Mouse (Mus musculus) forebrain, embryonic 14.5 days (tissue): ENCODE results near the gene Cda. TPM values are rescaled to one million over a fixed set of nuclear protein-coding genes. Genes with fewer than 3 reads are reported as not detected.

Experiments used
- ATAC-seq: fragments of 200-750 bp; cut with Nextera tagmentation; 2 replicates; pipeline ENCODE4 v1.8.0; 2017; ENCODE audit warnings: mild to moderate bottlenecking, moderate library complexity
- DNase-seq: peaks from one replicate; pipeline ENCODE4 v3.0.0-alpha.2; 2015; ENCODE audit warnings: low spot score
- H3K27ac ChIP-seq: fragments of 300-500 bp; sonication (generic); 2 replicates; pipeline ENCODE4 v1.5.1; 2014; ENCODE audit warnings: low read depth, mild to moderate bottlenecking, control low read depth, low read length, moderate library complexity
- H3K27me3 ChIP-seq: fragments of 300-500 bp; sonication (generic); replicated peaks from 2 replicates; pipeline ENCODE4 v1.6.1; 2014; ENCODE audit warnings: low read length, control low read depth, mixed read lengths; ENCODE audit not compliant: control insufficient read depth, insufficient read depth
- H3K36me3 ChIP-seq: fragments of 300-500 bp; sonication (generic); 2 replicates; pipeline ENCODE4 v1.6.1; 2014; ENCODE audit warnings: low read length, control low read depth; ENCODE audit not compliant: control insufficient read depth, insufficient read depth
- H3K4me1 ChIP-seq: fragments of 300-500 bp; sonication (generic); 2 replicates; pipeline ENCODE4 v1.6.1; 2014; ENCODE audit warnings: antibody characterized with exemption, low read length, control low read depth; ENCODE audit not compliant: control insufficient read depth, insufficient read depth
- H3K4me2 ChIP-seq: fragments of 300-500 bp; sonication (generic); 2 replicates; pipeline ENCODE4 v1.6.1; 2014; ENCODE audit warnings: mild to moderate bottlenecking, control low read depth, low read length
- H3K4me3 ChIP-seq: fragments of 300-500 bp; sonication (generic); 2 replicates; pipeline ENCODE4 v1.5.1; 2014; ENCODE audit warnings: low read depth, low read length, control low read depth
- H3K9ac ChIP-seq: fragments of 300-500 bp; sonication (generic); 2 replicates; pipeline ENCODE4 v1.6.1; 2014; ENCODE audit warnings: mild to moderate bottlenecking, low read length, control low read depth, moderate library complexity
- H3K9me3 ChIP-seq: fragments of 300-500 bp; sonication (generic); replicated peaks from 2 replicates; pipeline ENCODE4 v1.6.1; 2016; ENCODE audit warnings: low read length, control low read depth, mixed read lengths; ENCODE audit not compliant: control insufficient read depth
- WGBS: fragments of 180-500 bp; shearing (Covaris S2); extraction: QIAGEN DNeasy Blood & Tissue Kit; methylation state at CpG from one replicate; pipeline ENCODE4 v1.1.7; 2014; 5-methylcytosine and 5-hydroxymethylcytosine counted together
- polyA plus RNA-seq: library from polyadenylated mRNA; unstranded; fragments of >200 nt; fragmentation: Nextera tagmentation; extraction: Ambion mirVana; gene quantifications from 2 replicates; pipeline ENCODE4 v1.2.1, GENCODE M21; 2014

Cda gene
- polyA plus RNA-seq, 1 experiment from 2014 or later = 2.2 TPM

- Histone ChIP-seq H3K36me3 (peaks cover 10% of the 10 kb centered on the region; the same call in 1 of the 2 replicates), H3K4me1 (peaks cover 4% of the 10 kb centered on the region; the same call in 1 of the 2 replicates), H3K4me2 (no peak overlapping the region), H3K9ac (no peak overlapping the region), H3K4me3 (no peak overlapping the region), H3K9me3 (no peaks in the 10 kb centered on the region), H3K27me3 (no peaks in the 10 kb centered on the region), H3K27ac (0 out of 2 replicates have a peak overlapping the region, but pooled peaks have one; percentile 14)
- DNase-seq (no peak), ATAC-seq (no peak)
- 82% methylated on average over 4 of the region's 4 CpGs for WGBS
These were observed 44.0 kb downstream of the Cda start for GRCm38 (mm10) chr4:138323753-138324152.

- peak; percentile 44 for DNase-seq
- ATAC-seq = no peak
- H3K36me3 ChIP-seq = peaks cover 10% of the 10 kb centered on the region; the same call in 1 of the 2 replicates
- H3K27ac ChIP-seq = 0 out of 2 replicates have a peak overlapping the region, but pooled peaks have one; percentile 5
- H3K4me2 ChIP-seq = no peak overlapping the region
- H3K4me3 ChIP-seq = no peak overlapping the region
- H3K4me1 ChIP-seq = peaks cover 4% of the 10 kb centered on the region; the same call in 1 of the 2 replicates
- H3K27me3 ChIP-seq = no peaks in the 10 kb centered on the region
- H3K9ac ChIP-seq = peak overlapping the region; percentile 7; the same call in 1 of the 2 replicates
- WGBS = 9% methylated on average over 4 of the region's 4 CpGs
- H3K9me3 ChIP-seq = no peaks in the 10 kb centered on the region
These were observed 45.1 kb downstream of the Cda start for GRCm38 (mm10) chr4:138322692-138323091.

- peaks cover 19% of the 10 kb centered on the region for H3K36me3 ChIP-seq
- no peak overlapping the region for H3K27ac ChIP-seq
- 75% methylated on average over 7 of the region's 7 CpGs for WGBS
- H3K4me2 ChIP-seq = no peak overlapping the region
- no peak overlapping the region for H3K4me3 ChIP-seq
- H3K9ac ChIP-seq = no peak overlapping the region
- ATAC-seq (no peak), DNase-seq (no peak)
- no peaks in the 10 kb centered on the region for H3K27me3 ChIP-seq
- H3K9me3 ChIP-seq = no peaks in the 10 kb centered on the region
- H3K4me1 ChIP-seq = peaks cover 4% of the 10 kb centered on the region; the same call in 1 of the 2 replicates
These were observed 46.3 kb downstream of the Cda start for GRCm38 (mm10) chr4:138321488-138321887.

- H3K9me3 ChIP-seq = no peaks in the 10 kb centered on the region
- H3K4me2 ChIP-seq = no peak overlapping the region
- no peak overlapping the region for H3K27ac ChIP-seq
- H3K4me3 ChIP-seq = no peak overlapping the region
- peaks cover 4% of the 10 kb centered on the region; the same call in 1 of the 2 replicates for H3K4me1 ChIP-seq
- WGBS = 79% methylated on average over 11 of the region's 11 CpGs
- H3K9ac ChIP-seq = no peak overlapping the region
- no peak for ATAC-seq
- no peak for DNase-seq
- H3K27me3 ChIP-seq = no peaks in the 10 kb centered on the region
- peaks cover 26% of the 10 kb centered on the region for H3K36me3 ChIP-seq
These were observed 47.1 kb downstream of the Cda start for GRCm38 (mm10) chr4:138320711-138321110.

- WGBS = 30% methylated on average over 10 of the region's 10 CpGs
- peak; percentile 85 for DNase-seq
- Histone ChIP-seq H3K4me1 (peaks cover 4% of the 10 kb centered on the region; the same call in 1 of the 2 replicates), H3K4me2 (no peak overlapping the region), H3K27ac (no peak overlapping the region), H3K9ac (no peak overlapping the region), H3K4me3 (no peak overlapping the region), H3K36me3 (peaks cover 36% of the 10 kb centered on the region), H3K9me3 (no peaks in the 10 kb centered on the region), H3K27me3 (no peaks in the 10 kb centered on the region)
- peak; percentile 40; the same call in 1 of the 2 replicates for ATAC-seq
These were observed 48.3 kb downstream of the Cda start for GRCm38 (mm10) chr4:138319508-138319907.

GRCm38 (mm10) chr4:138318509-138319266 lies 49.1 kb downstream of the Cda start:
- ATAC-seq (peak; percentile 64; the same call in 1 of the 2 replicates), DNase-seq (peak; percentile 65)
- 51% methylated on average over 6 of the region's 6 CpGs for WGBS
- Histone ChIP-seq H3K4me1 (peaks cover 4% of the 10 kb centered on the region; the same call in 1 of the 2 replicates), H3K27me3 (no peaks in the 10 kb centered on the region), H3K4me3 (no peak overlapping the region), H3K9ac (no peak overlapping the region), H3K4me2 (no peak overlapping the region), H3K27ac (no peak overlapping the region), H3K36me3 (peaks cover 45% of the 10 kb centered on the region), H3K9me3 (no peaks in the 10 kb centered on the region)

- H3K27me3 ChIP-seq = no peaks in the 10 kb centered on the region
- H3K27ac ChIP-seq = no peak overlapping the region
- no peaks in the 10 kb centered on the region for H3K9me3 ChIP-seq
- H3K4me2 ChIP-seq = no peak overlapping the region
- 87% methylated on average over 6 of the region's 6 CpGs for WGBS
- no peak for ATAC-seq
- H3K36me3 ChIP-seq = peaks cover 68% of the 10 kb centered on the region
- DNase-seq = no peak
- no peaks in the 10 kb centered on the region for H3K4me1 ChIP-seq
- H3K4me3 ChIP-seq = no peak overlapping the region
- H3K9ac ChIP-seq = no peak overlapping the region
These were observed 51.4 kb downstream of the Cda start for GRCm38 (mm10) chr4:138316369-138316768.

GRCm38 (mm10) chr4:138315781-138316180 lies 52.0 kb downstream of the Cda start:
- 71% methylated on average over 9 of the region's 9 CpGs for WGBS
- Histone ChIP-seq H3K9me3 (no peaks in the 10 kb centered on the region), H3K27me3 (no peaks in the 10 kb centered on the region), H3K27ac (no peak overlapping the region), H3K4me2 (no peak overlapping the region), H3K36me3 (peaks cover 74% of the 10 kb centered on the region), H3K9ac (no peak overlapping the region), H3K4me3 (no peak overlapping the region), H3K4me1 (no peaks in the 10 kb centered on the region)
- no peak for ATAC-seq
- DNase-seq = no peak

GRCm38 (mm10) chr4:138313795-138314194 lies 54.0 kb downstream of the Cda start:
- no peak for ATAC-seq
- Histone ChIP-seq H3K27me3 (no peaks in the 10 kb centered on the region), H3K4me3 (no peak overlapping the region), H3K4me1 (no peaks in the 10 kb centered on the region), H3K9ac (no peak overlapping the region), H3K9me3 (no peaks in the 10 kb centered on the region), H3K27ac (no peak overlapping the region), H3K4me2 (no peak overlapping the region), H3K36me3 (peaks cover 82% of the 10 kb centered on the region)
- WGBS = 89% methylated on average over 4 of the region's 4 CpGs
- DNase-seq = no peak
